Mouse (Mus musculus) inflammation-experienced regulatory T-cells, adult 16 weeks (primary cell): ENCODE results near the gene Slc28a1. TPM values are rescaled to one million over a fixed set of nuclear protein-coding genes. Genes with fewer than 3 reads are reported as not detected.

Experiments used
- polyA plus RNA-seq: library from polyadenylated mRNA; unstranded; fragments of 100-300 nt; shearing (Covaris generic); gene quantifications from one replicate; pipeline ENCODE4 v1.2.1, GENCODE M21; 2017

Gene Slc28a1
- polyA plus RNA-seq = not detected

DNA sequence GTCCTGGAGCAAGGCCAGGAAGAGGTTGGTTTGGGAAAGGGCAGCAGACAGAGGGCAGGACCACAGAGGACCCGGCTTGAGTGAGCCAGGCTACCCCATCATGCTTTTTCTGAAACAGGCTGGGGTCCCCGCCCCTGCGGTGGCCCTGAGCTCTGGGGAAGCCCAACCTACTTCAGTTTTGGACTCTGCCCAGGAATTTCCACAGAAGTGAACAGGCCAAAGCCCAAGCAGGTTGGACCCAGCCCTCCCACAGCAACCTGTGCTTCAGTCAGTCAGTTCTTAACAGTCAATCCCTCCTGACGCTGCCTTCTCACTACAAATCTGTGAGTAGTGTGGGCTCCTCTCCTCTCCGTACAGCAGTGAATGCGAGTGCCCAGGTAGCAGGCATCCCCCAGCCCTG is at the start of gene Slc28a1:
Gene Slc28a1, plus strand, starts transcription at position 245 of the 400 bp plus-strand sequence.

DNA sequence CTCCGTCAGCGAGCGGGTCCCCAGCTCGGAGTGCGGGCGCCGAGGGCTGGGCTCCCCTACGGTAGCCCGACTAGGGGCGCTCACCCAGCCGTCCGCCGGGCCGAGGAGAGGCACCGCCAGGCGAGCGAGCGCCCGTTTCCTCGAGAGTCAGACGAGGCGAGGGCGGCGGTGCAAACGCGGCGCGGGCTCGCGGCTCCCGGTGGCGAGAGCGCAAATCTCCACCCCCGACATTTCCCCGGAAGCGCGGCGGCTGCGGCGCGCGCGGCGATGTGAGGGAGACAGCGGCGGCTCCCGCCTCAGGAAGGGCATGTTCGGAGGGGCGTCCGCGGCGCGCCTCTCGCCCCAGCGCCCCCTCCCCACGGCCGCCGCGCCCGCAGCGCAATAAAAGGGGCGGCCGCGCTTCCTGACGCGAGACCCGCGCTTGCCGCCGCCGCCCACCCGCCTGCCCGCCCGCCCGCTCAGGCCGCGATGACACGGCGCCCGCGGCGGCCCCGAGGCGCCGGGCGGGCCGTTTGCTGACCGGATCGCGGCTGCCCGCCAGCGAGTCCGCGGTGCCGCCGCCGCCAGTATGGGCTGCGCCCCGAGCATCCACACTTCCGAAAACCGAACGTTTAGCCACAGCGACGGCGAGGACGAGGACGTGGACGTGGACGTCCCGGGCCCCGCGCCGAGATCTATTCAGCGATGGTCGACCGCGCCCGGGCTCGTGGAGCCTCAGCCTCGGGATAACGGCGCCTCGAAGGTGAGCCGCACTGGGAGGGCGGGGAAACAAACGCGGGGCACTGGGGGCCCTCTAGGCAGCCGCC is 99.0 kb downstream of the Slc28a1 start, which contains the start of gene Pde8a:
Gene Pde8a, plus strand, starts transcription at position 250 of the 806 bp plus-strand sequence.

Other genes starting within 250 kb of the Slc28a1 start
- 36.3 TPM for gene Wdr73, start 213.5 kb upstream of the Slc28a1 start, polyA plus RNA-seq
- gene Nmb, start 209.7 kb upstream of the Slc28a1 start, polyA plus RNA-seq = 62.7 TPM
- 360 TPM for gene Sec11a, start 167.0 kb upstream of the Slc28a1 start, polyA plus RNA-seq
- 24.7 TPM for gene Zfp592, start 121.1 kb upstream of the Slc28a1 start, polyA plus RNA-seq
- 0.05 TPM for gene Alpk3, start 57.2 kb upstream of the Slc28a1 start, polyA plus RNA-seq
- 1.4 TPM for gene Pde8a, start 98.8 kb downstream of the Slc28a1 start, polyA plus RNA-seq
- gene Rps17, start 230.5 kb downstream of the Slc28a1 start, polyA plus RNA-seq = 682 TPM